Mouse (Mus musculus) heart, adult 2 months (tissue): ENCODE measurements around the gene Washc3. TPM values are rescaled to one million over a fixed set of nuclear protein-coding genes. Genes with fewer than 3 reads are reported as not detected.

Experiments
- DNase-seq, 2 experiments: peaks; one replicate each; pipeline ENCODE4 v3.0.0; 2021
- H3K27ac ChIP-seq: fragments of 200-600 bp; 2 replicates; pipeline ENCODE4 v1.8.1; 2022
- H3K27me3 ChIP-seq: fragments of 200-500 bp; 2 replicates; pipeline ENCODE4 v1.6.1; 2012; ENCODE audit warnings: mild to moderate bottlenecking, low read length, inconsistent platforms, mixed read lengths; ENCODE audit not compliant: control insufficient read depth, insufficient read depth
- H3K36me3 ChIP-seq: fragments of 200-500 bp; 2 replicates; pipeline ENCODE4 v1.6.1; 2012; ENCODE audit warnings: low read length, inconsistent platforms; ENCODE audit not compliant: control insufficient read depth, insufficient read depth
- H3K4me1 ChIP-seq: fragments of 200-500 bp; 2 replicates; pipeline ENCODE4 v1.6.1; 2011; ENCODE audit warnings: low read length; ENCODE audit not compliant: control insufficient read depth, insufficient read depth
- H3K4me3 ChIP-seq: fragments of 200-600 bp; 2 replicates; pipeline ENCODE4 v1.8.1; 2022
- H3K79me2 ChIP-seq: fragments of 200-500 bp; replicated peaks from 2 replicates; pipeline ENCODE4 v1.6.1; 2012; ENCODE audit warnings: mild to moderate bottlenecking, inconsistent platforms, low read length, moderate library complexity, mixed read lengths; ENCODE audit not compliant: control insufficient read depth, insufficient read depth
- H3K9ac ChIP-seq: fragments of 200-500 bp; 2 replicates; pipeline ENCODE4 v1.6.1; 2012; ENCODE audit warnings: low read depth, mild to moderate bottlenecking, control low read depth, inconsistent platforms, low read length, mixed read lengths
- CTCF ChIP-seq: fragments of 200-600 bp; IDR thresholded peaks from 2 replicates; pipeline ENCODE4 v1.8.1; 2022; ENCODE audit warnings: antibody characterized with exemption, mild to moderate bottlenecking, moderate library complexity
- EP300 ChIP-seq: fragments of 200-500 bp; IDR thresholded peaks from 2 replicates; pipeline ENCODE4 v1.6.1; 2011; ENCODE audit warnings: low read depth, low read length, control low read depth; ENCODE audit not compliant: insufficient read depth
- POLR2A ChIP-seq: fragments of 200-500 bp; IDR thresholded peaks from 2 replicates; pipeline ENCODE4 v1.6.1; 2011; ENCODE audit warnings: mild to moderate bottlenecking, low read depth, low read length, control low read depth; ENCODE audit not compliant: insufficient read depth
- WGBS: fragments of 180-500 bp; shearing (Covaris S2); methylation state at CpG from one replicate; pipeline ENCODE4 v1.1.7; 2018; 5-methylcytosine and 5-hydroxymethylcytosine counted together
- intact Hi-C: fragments of 180-260 bp; cut with DNase I; formaldehyde crosslinking; loops from one replicate; pipeline ENCODE4 v1.15.1; 2025
- polyA plus RNA-seq: library from polyadenylated mRNA; depleted of rRNA; stranded (reverse); fragments of >200 nt; gene quantifications from 2 replicates; pipeline ENCODE4 v1.2.3, GENCODE M21; 2012; rRNA removed
- total RNA-seq, 2 experiments: library from RNA; stranded (reverse); gene quantifications; 2 replicates each; pipeline ENCODE4 v1.2.3; 2021

Gene Washc3
- total and polyA plus RNA-seq, 3 experiments = 16.4 to 34.3 (median 26.5) TPM

- intact Hi-C loops = no loop called here
- no peak overlapping the region for H3K9ac ChIP-seq
- H3K27ac ChIP-seq = no peak overlapping the region
- DNase-seq = no peak
- H3K4me3 ChIP-seq = no peak overlapping the region
- no peaks in the 10 kb centered on the region for H3K79me2 ChIP-seq
- H3K36me3 ChIP-seq = no peaks in the 10 kb centered on the region
- no peaks in the 10 kb centered on the region for H3K27me3 ChIP-seq
- TF ChIP-seq POLR2A = no peak
- no peak for TF ChIP-seq EP300
- WGBS = 76% methylated on average over 10 of the region's 10 CpGs
- no peaks in the 10 kb centered on the region for H3K4me1 ChIP-seq
Observed at GRCm38 (mm10) chr10:88288061-88288460, 87.2 kb downstream of the Washc3 start.

- Histone ChIP-seq H3K27ac (no peak overlapping the region), H3K36me3 (no peaks in the 10 kb centered on the region), H3K4me3 (no peak overlapping the region), H3K4me1 (no peaks in the 10 kb centered on the region; the same call in 1 of the 2 replicates), H3K9ac (no peak overlapping the region), H3K27me3 (no peaks in the 10 kb centered on the region), H3K79me2 (no peaks in the 10 kb centered on the region)
- intact Hi-C loops = no loop called here
- peak; percentile 30 to 36 for DNase-seq
- no peak for TF ChIP-seq CTCF
- TF ChIP-seq POLR2A = no peak
- TF ChIP-seq EP300 = no peak
- WGBS = 52% methylated on average over 6 of the region's 6 CpGs
Observed at GRCm38 (mm10) chr10:88295091-88295490, 94.2 kb downstream of the Washc3 start.

Other genes with a start within 250 kb of the Washc3 start
- gene Pmch, start 110.0 kb upstream of the Washc3 start, total RNA-seq = not detected
- gene Pmch, start 110.0 kb upstream of the Washc3 start, polyA plus RNA-seq = not detected in 2 replicates
- gene Parpbp, start 54.2 kb upstream of the Washc3 start, total RNA-seq = under 1 TPM; 0.13 to 0.16 TPM
- 0.06 and 0.29 TPM in 2 replicates for gene Parpbp, start 54.2 kb upstream of the Washc3 start, polyA plus RNA-seq
- gene Nup37, start 54.1 kb upstream of the Washc3 start, total RNA-seq = 10 to 100 TPM in 1 of 2 experiments, 1 to 10 TPM in 1; 6.6 to 10.3 TPM
- gene Nup37, start 54.1 kb upstream of the Washc3 start, polyA plus RNA-seq = 4.5 and 8.5 TPM in 2 replicates
- 1 to 10 TPM; 3.7 to 4.5 TPM for gene Dram1, start 178.0 kb downstream of the Washc3 start, total RNA-seq
- 6.8 and 7.6 TPM in 2 replicates for gene Dram1, start 178.0 kb downstream of the Washc3 start, polyA plus RNA-seq
- gene Gnptab, start 178.0 kb downstream of the Washc3 start, total RNA-seq = 10 to 100 TPM; 24.3 to 27.6 TPM
- 11.7 and 19.3 TPM in 2 replicates for gene Gnptab, start 178.0 kb downstream of the Washc3 start, polyA plus RNA-seq